Mouse (Mus musculus): ENCODE data around the gene Wfdc12. TPM values are rescaled to one million over a fixed set of nuclear protein-coding genes. Genes with fewer than 3 reads are reported as not detected.

Gene Wfdc12
- polyA plus RNA-seq, 1 experiment from 2014 or later: not detected

DNA sequence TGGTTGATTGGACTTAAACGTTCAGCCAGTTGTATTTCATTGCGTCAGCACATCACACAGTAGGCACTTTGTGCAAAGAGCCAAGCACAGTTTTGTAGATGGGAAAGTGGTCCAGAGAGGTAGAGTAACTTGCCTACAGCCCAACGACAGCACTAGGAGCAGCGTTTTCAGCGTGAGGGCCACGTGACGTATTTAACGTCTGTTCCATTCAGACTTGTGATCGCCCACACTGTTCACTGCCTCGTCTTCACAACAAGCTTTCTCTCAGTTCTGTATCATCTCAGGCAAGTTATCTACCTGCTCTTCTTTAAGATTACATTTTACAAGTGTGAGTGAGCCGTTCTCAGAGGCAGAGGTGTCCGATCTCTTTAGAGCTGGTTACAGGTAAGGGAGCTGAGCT lies 43.9 kb downstream of the Wfdc12 start:
- Histone ChIP-seq H3K36me3 (ENCODE audit: control insufficient read depth, insufficient read depth, low read length) (0 out of 2 replicates have a peak, but pooled peaks cover under 1% of the 10 kb centered on the region), H3K9ac (ENCODE audit: low read length) (no peak overlapping the region), H3K27me3 (ENCODE audit: control insufficient read depth, insufficient read depth, low read length) (no peaks in the 10 kb centered on the region), H3K4me2 (ENCODE audit: low read depth, low read length) (no peak overlapping the region), H3K27ac (ENCODE audit: low read length) (no peak overlapping the region), H3K4me3 (replicated peaks; ENCODE audit: low read length) (no peak overlapping the region), H3K4me1 (ENCODE audit: control insufficient read depth, insufficient read depth, low read length) (no peaks in the 10 kb centered on the region), H3K9me3 (replicated peaks; ENCODE audit: control insufficient read depth, low read length) (no peaks in the 10 kb centered on the region)
- 93% methylated on average over 12 of the region's 12 CpGs for WGBS
- ATAC-seq (ENCODE audit: insufficient read depth, low FRiP score): no peak

DNA sequence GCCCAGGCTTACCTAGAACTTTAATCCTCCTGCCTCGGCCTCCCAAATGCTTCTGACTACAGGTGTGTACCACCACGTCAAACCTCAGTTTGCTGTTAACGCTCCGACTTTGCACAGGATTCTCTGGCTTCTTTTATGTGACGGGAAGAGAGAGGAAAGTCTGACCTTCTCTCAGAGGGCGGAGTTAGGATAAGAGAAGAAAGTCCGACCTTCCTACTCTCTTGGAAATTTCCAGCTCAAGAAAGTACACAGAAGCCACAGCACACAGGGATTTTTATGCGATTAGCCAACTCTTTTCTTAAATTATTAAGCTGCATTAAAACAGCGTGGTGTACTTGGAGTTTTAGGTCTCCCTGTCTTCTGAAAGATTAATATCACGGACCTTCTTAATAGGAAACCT lies 45.9 kb downstream of the Wfdc12 start:
- no peaks in the 10 kb centered on the region for H3K36me3 ChIP-seq (ENCODE audit: control insufficient read depth, insufficient read depth, low read length)
- no peak overlapping the region for H3K9ac ChIP-seq (ENCODE audit: low read length)
- 74% methylated on average over 10 of the region's 10 CpGs for WGBS
- H3K27ac ChIP-seq (ENCODE audit: low read length): no peak overlapping the region
- H3K4me2 ChIP-seq (ENCODE audit: low read depth, low read length): no peak overlapping the region
- ATAC-seq (ENCODE audit: insufficient read depth, low FRiP score): no peak
- H3K9me3 ChIP-seq (replicated peaks; ENCODE audit: control insufficient read depth, low read length): no peaks in the 10 kb centered on the region
- no peak overlapping the region for H3K4me3 ChIP-seq (replicated peaks; ENCODE audit: low read length)
- H3K4me1 ChIP-seq (ENCODE audit: control insufficient read depth, insufficient read depth, low read length): 0 out of 2 replicates have a peak, but pooled peaks cover 3% of the 10 kb centered on the region
- no peaks in the 10 kb centered on the region for H3K27me3 ChIP-seq (ENCODE audit: control insufficient read depth, insufficient read depth, low read length)

DNA sequence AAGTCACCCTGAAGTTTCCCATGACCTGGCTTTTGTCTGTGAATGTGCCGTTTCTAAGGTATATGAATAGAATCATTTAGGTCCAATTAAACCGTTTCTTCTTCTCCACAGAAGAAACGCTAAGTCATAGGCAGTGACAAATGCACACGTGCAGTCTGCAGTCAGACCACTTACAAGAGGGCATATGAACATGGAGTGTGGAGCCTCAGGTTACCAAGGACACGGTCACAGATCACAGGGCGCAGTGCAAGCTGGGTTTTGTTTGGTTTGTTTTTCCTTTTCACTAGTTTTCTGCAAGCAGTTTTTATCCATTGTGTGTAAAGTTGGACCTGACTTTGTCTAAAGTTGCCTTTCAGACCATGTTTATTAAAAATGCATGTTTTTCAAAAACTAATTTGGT lies 46.4 kb downstream of the Wfdc12 start:
- no peak overlapping the region for H3K4me2 ChIP-seq (ENCODE audit: low read depth, low read length)
- ATAC-seq (ENCODE audit: insufficient read depth, low FRiP score): no peak
- no peaks in the 10 kb centered on the region for H3K27me3 ChIP-seq (ENCODE audit: control insufficient read depth, insufficient read depth, low read length)
- H3K9me3 ChIP-seq (replicated peaks; ENCODE audit: control insufficient read depth, low read length): no peaks in the 10 kb centered on the region
- no peak overlapping the region for H3K9ac ChIP-seq (ENCODE audit: low read length)
- 0 out of 2 replicates have a peak, but pooled peaks cover 3% of the 10 kb centered on the region for H3K4me1 ChIP-seq (ENCODE audit: control insufficient read depth, insufficient read depth, low read length)
- 71% methylated on average over 6 of the region's 6 CpGs for WGBS
- no peak overlapping the region for H3K4me3 ChIP-seq (replicated peaks; ENCODE audit: low read length)
- no peak overlapping the region for H3K27ac ChIP-seq (ENCODE audit: low read length)
- no peaks in the 10 kb centered on the region for H3K36me3 ChIP-seq (ENCODE audit: control insufficient read depth, insufficient read depth, low read length)

DNA sequence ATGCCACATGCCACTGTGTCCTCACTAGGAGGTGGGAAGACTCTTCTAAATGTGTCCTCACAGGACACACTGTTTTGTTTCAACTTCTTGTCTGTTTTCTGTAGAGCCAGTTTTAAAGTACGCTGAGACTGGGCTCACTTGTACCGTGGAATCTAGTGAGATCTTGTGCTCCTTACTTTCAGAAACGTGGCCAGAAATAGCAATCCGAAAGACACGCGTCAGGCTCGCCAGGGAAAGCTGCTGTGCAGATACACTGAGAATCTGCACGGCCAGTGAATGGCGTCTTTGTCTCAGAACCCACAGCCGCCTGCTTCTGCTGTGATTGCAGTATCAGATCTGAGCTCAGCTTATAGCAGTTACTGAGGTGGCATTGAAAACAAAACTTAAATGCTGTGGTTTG lies 48.4 kb downstream of the Wfdc12 start:
- Histone ChIP-seq H3K9ac (ENCODE audit: low read length) (no peak overlapping the region), H3K4me3 (replicated peaks; ENCODE audit: low read length) (no peak overlapping the region), H3K4me2 (ENCODE audit: low read depth, low read length) (no peak overlapping the region), H3K27ac (ENCODE audit: low read length) (no peak overlapping the region), H3K27me3 (ENCODE audit: control insufficient read depth, insufficient read depth, low read length) (no peaks in the 10 kb centered on the region), H3K36me3 (ENCODE audit: control insufficient read depth, insufficient read depth, low read length) (no peaks in the 10 kb centered on the region), H3K4me1 (ENCODE audit: control insufficient read depth, insufficient read depth, low read length) (peaks cover 6% of the 10 kb centered on the region; the same call in 1 of the 2 replicates), H3K9me3 (replicated peaks; ENCODE audit: control insufficient read depth, low read length) (no peaks in the 10 kb centered on the region)
- WGBS: 68% methylated on average over 10 of the region's 10 CpGs
- no peak for ATAC-seq (ENCODE audit: insufficient read depth, low FRiP score)

Other genes starting within 250 kb of the Wfdc12 start
- gene Ywhab, start 195.6 kb downstream of the Wfdc12 start, polyA plus RNA-seq (2015; fragmentation: Nextera tagmentation; extraction: Ambion mirVana): 272 and 274 TPM in 2 replicates
- gene Pabpc1l, start 165.2 kb downstream of the Wfdc12 start, polyA plus RNA-seq (2015; fragmentation: Nextera tagmentation; extraction: Ambion mirVana): 0.75 and 0.87 TPM in 2 replicates
- gene Stk4, start 120.3 kb downstream of the Wfdc12 start, polyA plus RNA-seq (2015; fragmentation: Nextera tagmentation; extraction: Ambion mirVana): 19.3 and 20.9 TPM in 2 replicates
- 46.3 and 50.8 TPM in 2 replicates for gene Tomm34, start 119.4 kb downstream of the Wfdc12 start, polyA plus RNA-seq (2015; fragmentation: Nextera tagmentation; extraction: Ambion mirVana)
- 0.14 and 0.29 TPM in 2 replicates for gene Kcns1, start 19.5 kb downstream of the Wfdc12 start, polyA plus RNA-seq (2015; fragmentation: Nextera tagmentation; extraction: Ambion mirVana)
- gene Wfdc5, start 7.9 kb downstream of the Wfdc12 start, polyA plus RNA-seq (2015; fragmentation: Nextera tagmentation; extraction: Ambion mirVana): 11.0 and 27.7 TPM in 2 replicates
- not detected in 2 replicates for gene Wfdc15a, start 9.5 kb upstream of the Wfdc12 start, polyA plus RNA-seq (2015; fragmentation: Nextera tagmentation; extraction: Ambion mirVana)
- gene Wfdc15b, start 31.1 kb upstream of the Wfdc12 start, polyA plus RNA-seq (2015; fragmentation: Nextera tagmentation; extraction: Ambion mirVana): 56.1 and 65.1 TPM in 2 replicates
- not detected in 2 replicates for gene Svs2, start 47.9 kb upstream of the Wfdc12 start, polyA plus RNA-seq (2015; fragmentation: Nextera tagmentation; extraction: Ambion mirVana)
- not detected in 2 replicates for gene Svs3b, start 66.0 kb upstream of the Wfdc12 start, polyA plus RNA-seq (2015; fragmentation: Nextera tagmentation; extraction: Ambion mirVana)
- not detected in 2 replicates for gene Svs4, start 87.9 kb upstream of the Wfdc12 start, polyA plus RNA-seq (2015; fragmentation: Nextera tagmentation; extraction: Ambion mirVana)
- gene Svs3a, start 98.7 kb upstream of the Wfdc12 start, polyA plus RNA-seq (2015; fragmentation: Nextera tagmentation; extraction: Ambion mirVana): not detected in 2 replicates
- gene Svs6, start 126.1 kb upstream of the Wfdc12 start, polyA plus RNA-seq (2015; fragmentation: Nextera tagmentation; extraction: Ambion mirVana): not detected in 2 replicates
- not detected in 2 replicates for gene Svs5, start 142.1 kb upstream of the Wfdc12 start, polyA plus RNA-seq (2015; fragmentation: Nextera tagmentation; extraction: Ambion mirVana)
- gene Slpi, start 198.5 kb upstream of the Wfdc12 start, polyA plus RNA-seq (2015; fragmentation: Nextera tagmentation; extraction: Ambion mirVana): 35.5 and 46.1 TPM in 2 replicates
- 41.3 and 45.2 TPM in 2 replicates for gene Rbpjl, start 212.5 kb upstream of the Wfdc12 start, polyA plus RNA-seq (2015; fragmentation: Nextera tagmentation; extraction: Ambion mirVana)
- gene Matn4, start 214.6 kb upstream of the Wfdc12 start, polyA plus RNA-seq (2015; fragmentation: Nextera tagmentation; extraction: Ambion mirVana): 6.4 and 8.9 TPM in 2 replicates